Comparison of ENCODE assay signal across 9 mouse cellular contexts in genomic region chr11:33176525-33177245, GRCm38 (mm10). TPM values are rescaled to one million over a fixed set of nuclear protein-coding genes. Genes with fewer than 3 reads are reported as not detected.
A peak's percentile ranks its signal among the peaks of the same experiment; 100 is the strongest.
DNase-seq lines count a peak whose midpoint lies in the region; ATAC-seq and TF ChIP-seq lines count a peak whose summit lies in the region.
"Had no signal": no experiment of that assay in that cellular context is flagged by ENCODE, and none has a peak within 500 bp of the region (broad histone marks: within the 10 kb centered on the region; RNA-seq: fewer than 3 reads in every experiment).

No protein-coding gene starts in this region.

- H3K27me3 ChIP-seq in intestine, postnatal 0 days (replicated peaks; ENCODE audit: control insufficient read depth, insufficient read depth, low read length) = peaks cover 18% of the 10 kb centered on the region; the same call in 1 of the 2 replicates
- 0 out of 2 replicates have a peak, but pooled peaks cover 8% of the 10 kb centered on the region for H3K27me3 ChIP-seq in intestine, embryonic 16.5 days (replicated peaks; ENCODE audit: control insufficient read depth, insufficient read depth, low read length)
- H3K27me3 ChIP-seq in limb, embryonic 11.5 days (ENCODE audit: control insufficient read depth, insufficient read depth, low read length) = no peaks in the 10 kb centered on the region
- no peaks in the 10 kb centered on the region; the same call in 1 of the 2 replicates for H3K27me3 ChIP-seq in neural tube, embryonic 14.5 days (ENCODE audit: control insufficient read depth, insufficient read depth, low read length)

- no peaks in the 10 kb centered on the region for H3K36me3 ChIP-seq in intestine, postnatal 0 days (ENCODE audit: control insufficient read depth, insufficient read depth)
- no peaks in the 10 kb centered on the region for H3K36me3 ChIP-seq in intestine, embryonic 16.5 days (ENCODE audit: control insufficient read depth, insufficient read depth, low read length)
- H3K36me3 ChIP-seq in ES-E14 (ENCODE audit: control insufficient read depth, insufficient read depth, low read length, poor library complexity, severe bottlenecking) = no peaks in the 10 kb centered on the region
- no peaks in the 10 kb centered on the region for H3K36me3 ChIP-seq in limb, embryonic 11.5 days (ENCODE audit: control insufficient read depth, insufficient read depth, low read length)
- no peaks in the 10 kb centered on the region for H3K36me3 ChIP-seq in neural tube, embryonic 14.5 days (ENCODE audit: control insufficient read depth, insufficient read depth, low read length)
- H3K36me3 ChIP-seq: heart, embryonic 15.5 days had no signal

- H3K27ac ChIP-seq in intestine, postnatal 0 days (ENCODE audit: low read depth, low read length) = no peak overlapping the region
- no peak overlapping the region for H3K27ac ChIP-seq in intestine, embryonic 16.5 days (ENCODE audit: low read length)
- H3K27ac ChIP-seq in ES-E14 (ENCODE audit: insufficient read depth, low read depth, low read length, poor library complexity, severe bottlenecking) = no peak overlapping the region
- H3K27ac ChIP-seq in limb, embryonic 11.5 days (replicated peaks; ENCODE audit: low read depth, low read length) = no peak overlapping the region
- H3K27ac ChIP-seq in neural tube, embryonic 14.5 days (ENCODE audit: low read depth, low read length) = no peak overlapping the region
- H3K27ac ChIP-seq: heart, embryonic 15.5 days had no signal

- 34% methylated on average over 20 of the region's 20 CpGs for WGBS in intestine, postnatal 0 days
- WGBS in intestine, embryonic 16.5 days = 32% methylated on average over 20 of the region's 20 CpGs
- 31% methylated on average over 20 of the region's 20 CpGs for WGBS in limb, embryonic 11.5 days
- 28% methylated on average over 20 of the region's 20 CpGs for WGBS in neural tube, embryonic 14.5 days

- H3K4me3 ChIP-seq in intestine, postnatal 0 days (ENCODE audit: low read depth, low read length) = no peak overlapping the region
- no peak overlapping the region for H3K4me3 ChIP-seq in intestine, embryonic 16.5 days (ENCODE audit: low read length)
- no peak overlapping the region for H3K4me3 ChIP-seq in ES-E14 (ENCODE audit: insufficient read depth in 1 of 2, low read depth in 1 of 2, low read length in 2 of 2, poor library complexity in 1 of 2, severe bottlenecking in 1 of 2)
- H3K4me3 ChIP-seq in limb, embryonic 11.5 days (ENCODE audit: low read depth, low read length) = no peak overlapping the region
- H3K4me3 ChIP-seq in neural tube, embryonic 14.5 days (ENCODE audit: low read depth, low read length) = no peak overlapping the region
- H3K4me3 ChIP-seq: heart, embryonic 15.5 days had no signal

- H3K4me1 ChIP-seq in intestine, postnatal 0 days (replicated peaks; ENCODE audit: control insufficient read depth, insufficient read depth, low read length) = no peaks in the 10 kb centered on the region
- no peaks in the 10 kb centered on the region for H3K4me1 ChIP-seq in intestine, embryonic 16.5 days (ENCODE audit: control insufficient read depth, insufficient read depth, low read length)
- peaks cover 0 to 7% of the 10 kb centered on the region in 2 experiments; a peak in 1 of 4 replicates for H3K4me1 ChIP-seq in ES-E14 (ENCODE audit: control insufficient read depth in 2 of 2, insufficient read depth in 2 of 2, low read length in 2 of 2, poor library complexity in 1 of 2)
- no peaks in the 10 kb centered on the region for H3K4me1 ChIP-seq in limb, embryonic 11.5 days (ENCODE audit: control insufficient read depth, insufficient read depth, low read length)
- peaks cover 7% of the 10 kb centered on the region; the same call in 1 of the 2 replicates for H3K4me1 ChIP-seq in neural tube, embryonic 14.5 days (ENCODE audit: control insufficient read depth, insufficient read depth, low read length)

- no peak for DNase-seq in ES-E14 (ENCODE audit: low read depth, low spot score)
- peak; percentile 52 for DNase-seq in cerebellum, adult 9-11 months
- peak; percentile 27 to 64 for DNase-seq in heart, postnatal 14 days
- peak; percentile 72 for DNase-seq in limb, embryonic 11.5 days (ENCODE audit: low spot score)
- no peak for DNase-seq in spleen, postnatal 36 days (ENCODE audit: low spot score in 2 of 2)

- no peaks in the 10 kb centered on the region for H3K9me3 ChIP-seq in intestine, postnatal 0 days (ENCODE audit: control insufficient read depth)
- no peaks in the 10 kb centered on the region for H3K9me3 ChIP-seq in intestine, embryonic 16.5 days (ENCODE audit: control insufficient read depth, low read length)
- H3K9me3 ChIP-seq in ES-E14 (ENCODE audit: control insufficient read depth, insufficient read depth, low read depth, low read length) = no peaks in the 10 kb centered on the region
- H3K9me3 ChIP-seq in limb, embryonic 11.5 days (ENCODE audit: control insufficient read depth, low read length) = no peaks in the 10 kb centered on the region
- no peaks in the 10 kb centered on the region for H3K9me3 ChIP-seq in neural tube, embryonic 14.5 days (ENCODE audit: control insufficient read depth, low read length)
- H3K9me3 ChIP-seq: heart, embryonic 15.5 days had no signal

- peak; percentile 91 for TF ChIP-seq CTCF in intestine, postnatal 0 days (IDR thresholded peaks at IDR 0.05; ENCODE audit: low read depth)

- H3K9ac ChIP-seq in intestine, postnatal 0 days (ENCODE audit: low read depth, low read length) = no peak overlapping the region
- H3K9ac ChIP-seq in intestine, embryonic 16.5 days (ENCODE audit: low read depth, low read length) = no peak overlapping the region
- no peak overlapping the region for H3K9ac ChIP-seq in ES-E14 (ENCODE audit: insufficient read depth, low read depth, low read length, poor library complexity, severe bottlenecking)
- no peak overlapping the region for H3K9ac ChIP-seq in limb, embryonic 11.5 days (ENCODE audit: low read length)
- H3K9ac ChIP-seq in neural tube, embryonic 14.5 days (replicated peaks; ENCODE audit: low read depth, low read length) = no peak overlapping the region
- H3K9ac ChIP-seq: heart, embryonic 15.5 days had no signal

- no peak overlapping the region for H3K4me2 ChIP-seq in intestine, postnatal 0 days (replicated peaks; ENCODE audit: low read depth)
- H3K4me2 ChIP-seq in intestine, embryonic 16.5 days (ENCODE audit: low read depth, low read length) = no peak overlapping the region
- no peak overlapping the region for H3K4me2 ChIP-seq in limb, embryonic 11.5 days (ENCODE audit: low read depth, severe bottlenecking)
- H3K4me2 ChIP-seq in neural tube, embryonic 14.5 days (ENCODE audit: low read depth, low read length) = no peak overlapping the region
- H3K4me2 ChIP-seq: heart, embryonic 15.5 days had no signal

- ATAC-seq in intestine, postnatal 0 days = no peak
- no peak for ATAC-seq in intestine, embryonic 16.5 days
- ATAC-seq in limb, embryonic 11.5 days (ENCODE audit: insufficient number of reproducible peaks, low FRiP score, low TSS enrichment, low read depth) = no peak
- ATAC-seq in neural tube, embryonic 14.5 days (ENCODE audit: low read depth) = peak; percentile 78; the same call in 1 of the 2 replicates

- intact Hi-C loops in heart, postnatal 14 days (cut with DNase I) = loop anchor here (1.0 to 5.0 kb wide), 4 partner anchors 119 to 546 kb away; no protein-coding TSS in a partner anchor

- in situ Hi-C loops in ES-E14 (cut with MboI; ENCODE audit: low sequenced_read_pairs in 2 of 2, unreplicated experiment in 2 of 2) = loop anchor here (5.0 to 25.0 kb wide), 5 partner anchors 376 to 546 kb away; no protein-coding TSS in a partner anchor

TF ChIP-seq in ES-E14, 5 proteins besides CTCF, POLR2A, EP300 and RAD21:
- TF ChIP-seq ZC3H11A (IDR thresholded peaks at IDR 0.05; ENCODE audit: borderline replicate concordance, low read depth, low read length) = peak; percentile 98
- TF ChIP-seq CHD2 (IDR thresholded peaks at IDR 0.05; ENCODE audit: low read depth, low read length) = no peak

RNA-seq across cellular contexts. Expression of gene Npm1, which starts 13.7 kb away (rescaled TPM):
- 296 and 303 TPM in 2 replicates for polyA plus RNA-seq in intestine, postnatal 0 days (2015; fragmentation: Nextera tagmentation; extraction: Ambion mirVana)
- polyA plus RNA-seq in intestine, embryonic 16.5 days (2015; fragmentation: Nextera tagmentation; extraction: Ambion mirVana) = 689 and 790 TPM in 2 replicates
- total RNA-seq in ES-E14 (2012; rRNA removed) = 1,823 and 2,502 TPM in 2 replicates
- 100 to 1,000 TPM; 136 to 152 TPM for total RNA-seq in heart, postnatal 14 days (2021)
- 1,519 and 1,530 TPM in 2 replicates for polyA plus RNA-seq in limb, embryonic 11.5 days (2014; fragmentation: Nextera tagmentation; extraction: Ambion mirVana)
- polyA plus RNA-seq in neural tube, embryonic 14.5 days (2014; fragmentation: Nextera tagmentation; extraction: Ambion mirVana) = 428 and 483 TPM in 2 replicates

RNA-seq across cellular contexts. Expression of gene Tlx3, which starts 26.7 kb away (rescaled TPM):
- not detected in 2 replicates for polyA plus RNA-seq in intestine, postnatal 0 days (2015; fragmentation: Nextera tagmentation; extraction: Ambion mirVana)
- not detected in 2 replicates for polyA plus RNA-seq in intestine, embryonic 16.5 days (2015; fragmentation: Nextera tagmentation; extraction: Ambion mirVana)
- total RNA-seq in ES-E14 (2012; rRNA removed) = 0.48 and 0.54 TPM in 2 replicates
- not detected for total RNA-seq in heart, postnatal 14 days (2021)
- polyA plus RNA-seq in limb, embryonic 11.5 days (2014; fragmentation: Nextera tagmentation; extraction: Ambion mirVana) = not detected in 2 replicates
- polyA plus RNA-seq in neural tube, embryonic 14.5 days (2014; fragmentation: Nextera tagmentation; extraction: Ambion mirVana) = 32.9 and 41.0 TPM in 2 replicates

RNA-seq across cellular contexts. Expression of gene Fgf18, which starts 29.5 kb away (rescaled TPM):
- 1.1 TPM in 2 replicates for polyA plus RNA-seq in intestine, postnatal 0 days (2015; fragmentation: Nextera tagmentation; extraction: Ambion mirVana)
- 0.83 and 1.9 TPM in 2 replicates for polyA plus RNA-seq in intestine, embryonic 16.5 days (2015; fragmentation: Nextera tagmentation; extraction: Ambion mirVana)
- total RNA-seq in ES-E14 (2012; rRNA removed) = 1.6 and 4.8 TPM in 2 replicates
- 1 to 10 TPM; 4.1 to 4.9 TPM for total RNA-seq in heart, postnatal 14 days (2021)
- 12.7 and 16.8 TPM in 2 replicates for polyA plus RNA-seq in limb, embryonic 11.5 days (2014; fragmentation: Nextera tagmentation; extraction: Ambion mirVana)
- 11.0 and 11.4 TPM in 2 replicates for polyA plus RNA-seq in neural tube, embryonic 14.5 days (2014; fragmentation: Nextera tagmentation; extraction: Ambion mirVana)

Comparison
In these comparisons a context has a peak if more than half of its experiments do, and no peak if none do; other contexts are left out.
1. DNase-seq: peak in cerebellum, adult 9-11 months (single experiment), heart, postnatal 14 days (2 of 2) and limb, embryonic 11.5 days (single experiment); none in ES-E14 (single experiment) and spleen, postnatal 36 days (0 of 2).
2. RNA of gene Tlx3, which starts 26.7 kb away (polyA plus RNA-seq): 32.9 to 41.0 TPM in neural tube, embryonic 14.5 days; not detected in limb, embryonic 11.5 days, not detected in intestine, embryonic 16.5 days and not detected in intestine, postnatal 0 days; every median in the first group is over 10 times any median in the second.